Mouse (Mus musculus) forebrain, embryonic 14.5 days (tissue): ENCODE results near the gene Ggn. TPM values are rescaled to one million over a fixed set of nuclear protein-coding genes. Genes with fewer than 3 reads are reported as not detected.
"Not testable (repeated sequence)": the region's sequence is repeated elsewhere in the genome, so short reads cannot be mapped to it uniquely, and the experiment has no call there.

Experiments used
- ATAC-seq: fragments of 200-750 bp; cut with Nextera tagmentation; 2 replicates; pipeline ENCODE4 v1.8.0; 2017; ENCODE audit warnings: mild to moderate bottlenecking, moderate library complexity
- DNase-seq: peaks from one replicate; pipeline ENCODE4 v3.0.0-alpha.2; 2015; ENCODE audit warnings: low spot score
- H3K27ac ChIP-seq: fragments of 300-500 bp; sonication (generic); 2 replicates; pipeline ENCODE4 v1.5.1; 2014; ENCODE audit warnings: low read depth, mild to moderate bottlenecking, control low read depth, low read length, moderate library complexity
- H3K27me3 ChIP-seq: fragments of 300-500 bp; sonication (generic); replicated peaks from 2 replicates; pipeline ENCODE4 v1.6.1; 2014; ENCODE audit warnings: low read length, control low read depth, mixed read lengths; ENCODE audit not compliant: control insufficient read depth, insufficient read depth
- H3K36me3 ChIP-seq: fragments of 300-500 bp; sonication (generic); 2 replicates; pipeline ENCODE4 v1.6.1; 2014; ENCODE audit warnings: low read length, control low read depth; ENCODE audit not compliant: control insufficient read depth, insufficient read depth
- H3K4me1 ChIP-seq: fragments of 300-500 bp; sonication (generic); 2 replicates; pipeline ENCODE4 v1.6.1; 2014; ENCODE audit warnings: antibody characterized with exemption, low read length, control low read depth; ENCODE audit not compliant: control insufficient read depth, insufficient read depth
- H3K4me2 ChIP-seq: fragments of 300-500 bp; sonication (generic); 2 replicates; pipeline ENCODE4 v1.6.1; 2014; ENCODE audit warnings: mild to moderate bottlenecking, control low read depth, low read length
- H3K4me3 ChIP-seq: fragments of 300-500 bp; sonication (generic); 2 replicates; pipeline ENCODE4 v1.5.1; 2014; ENCODE audit warnings: low read depth, low read length, control low read depth
- H3K9ac ChIP-seq: fragments of 300-500 bp; sonication (generic); 2 replicates; pipeline ENCODE4 v1.6.1; 2014; ENCODE audit warnings: mild to moderate bottlenecking, low read length, control low read depth, moderate library complexity
- H3K9me3 ChIP-seq: fragments of 300-500 bp; sonication (generic); replicated peaks from 2 replicates; pipeline ENCODE4 v1.6.1; 2016; ENCODE audit warnings: low read length, control low read depth, mixed read lengths; ENCODE audit not compliant: control insufficient read depth
- WGBS: fragments of 180-500 bp; shearing (Covaris S2); extraction: QIAGEN DNeasy Blood & Tissue Kit; methylation state at CpG from one replicate; pipeline ENCODE4 v1.1.7; 2014; 5-methylcytosine and 5-hydroxymethylcytosine counted together
- polyA plus RNA-seq: library from polyadenylated mRNA; unstranded; fragments of >200 nt; fragmentation: Nextera tagmentation; extraction: Ambion mirVana; gene quantifications from 2 replicates; pipeline ENCODE4 v1.2.1, GENCODE M21; 2014

Gene Ggn
- polyA plus RNA-seq, 1 experiment from 2014 or later, result 0.36 TPM

- not testable (repeated sequence) for H3K9me3 ChIP-seq, H3K9ac ChIP-seq, H3K4me2 ChIP-seq, ATAC-seq, H3K27ac ChIP-seq, H3K36me3 ChIP-seq, H3K4me3 ChIP-seq, H3K27me3 ChIP-seq, DNase-seq
- WGBS, result 92% methylated on average over 4 of the region's 4 CpGs
- peaks cover 10% of the 10 kb centered on the region for H3K4me1 ChIP-seq
Measured at GRCm38 (mm10) chr7:29181323-29181722, 11.3 kb downstream of the Ggn start.

GRCm38 (mm10) chr7:29194230-29194629 is 24.2 kb downstream of the Ggn start:
- not testable (repeated sequence) for H3K4me2 ChIP-seq, H3K9ac ChIP-seq, H3K36me3 ChIP-seq, H3K27ac ChIP-seq, H3K4me1 ChIP-seq, DNase-seq, ATAC-seq, H3K27me3 ChIP-seq, H3K4me3 ChIP-seq, H3K9me3 ChIP-seq
- 100% methylated on average over 1 of the region's 1 CpGs for WGBS

- DNase-seq (no peak), ATAC-seq (no peak)
- no peaks in the 10 kb centered on the region for H3K9me3 ChIP-seq
- H3K27ac ChIP-seq, result no peak overlapping the region
- H3K4me2 ChIP-seq, result no peak overlapping the region
- no peak overlapping the region for H3K9ac ChIP-seq
- 87% methylated on average over 6 of the region's 6 CpGs for WGBS
- H3K4me1 ChIP-seq, result no peaks in the 10 kb centered on the region
- H3K36me3 ChIP-seq, result no peaks in the 10 kb centered on the region
- no peak overlapping the region for H3K4me3 ChIP-seq
- no peaks in the 10 kb centered on the region for H3K27me3 ChIP-seq
Measured at GRCm38 (mm10) chr7:29202577-29202976, 32.6 kb downstream of the Ggn start.

GRCm38 (mm10) chr7:29211013-29211412 is 41.0 kb downstream of the Ggn start:
- not testable (repeated sequence) for H3K27me3 ChIP-seq, H3K36me3 ChIP-seq, H3K27ac ChIP-seq, H3K9me3 ChIP-seq, DNase-seq, H3K4me1 ChIP-seq, ATAC-seq, H3K9ac ChIP-seq
- H3K4me3 ChIP-seq, result peak overlapping the region; percentile 21
- peak overlapping the region; percentile 44 for H3K4me2 ChIP-seq
- 33% methylated on average over 13 of the region's 15 CpGs for WGBS

GRCm38 (mm10) chr7:29211415-29212198 is 41.6 kb downstream of the Ggn start:
- H3K27me3 ChIP-seq, result no peaks in the 10 kb centered on the region
- H3K4me2 ChIP-seq, result peak overlapping the region; percentile 44
- H3K4me1 ChIP-seq, result no peaks in the 10 kb centered on the region
- 6% methylated on average over 34 of the region's 34 CpGs for WGBS
- H3K36me3 ChIP-seq, result no peaks in the 10 kb centered on the region
- DNase-seq (peak; percentile 62), ATAC-seq (peak; percentile 54; the same call in 1 of the 2 replicates)
- peak overlapping the region; percentile 21 for H3K4me3 ChIP-seq
- no peak overlapping the region; the same call in 1 of the 2 replicates for H3K9ac ChIP-seq
- no peaks in the 10 kb centered on the region for H3K9me3 ChIP-seq
- H3K27ac ChIP-seq, result no peak overlapping the region

- Histone ChIP-seq H3K27ac (no peak overlapping the region), H3K4me3 (no peak overlapping the region), H3K4me2 (no peak overlapping the region), H3K27me3 (no peaks in the 10 kb centered on the region), H3K4me1 (no peaks in the 10 kb centered on the region), H3K9me3 (no peaks in the 10 kb centered on the region), H3K36me3 (no peaks in the 10 kb centered on the region), H3K9ac (no peak overlapping the region)
- ATAC-seq (no peak), DNase-seq (no peak)
- 18% methylated on average over 26 of the region's 26 CpGs for WGBS
Measured at GRCm38 (mm10) chr7:29212199-29212765, 42.3 kb downstream of the Ggn start.

GRCm38 (mm10) chr7:29212775-29213560 is 43.0 kb downstream of the Ggn start:
- H3K9ac ChIP-seq, H3K4me1 ChIP-seq, H3K27ac ChIP-seq, H3K27me3 ChIP-seq, H3K9me3 ChIP-seq, DNase-seq, H3K36me3 ChIP-seq: not testable (repeated sequence)
- peak overlapping the region; percentile 44 for H3K4me2 ChIP-seq
- ATAC-seq, result 0 out of 2 replicates have a peak, but pooled peaks have one; percentile 24
- H3K4me3 ChIP-seq, result 0 out of 2 replicates have a peak overlapping the region, but pooled peaks have one; percentile 18
- 16% methylated on average over 39 of the region's 40 CpGs for WGBS

- Histone ChIP-seq H3K27ac (no peak within 1 kb of the TSS), H3K9ac (no peak within 1 kb of the TSS)
Measured at GRCm38 (mm10) chr7:29213675-29214082, 43.7 kb downstream of the Ggn start, which contains the start of gene Catsperg1. Gene Catsperg1, minus strand, starts transcription at chr7:29214035.

More at GRCm38 (mm10) chr7:29213675-29214082, 43.7 kb downstream of the Ggn start, which contains the start of gene Catsperg1:
- H3K9me3 ChIP-seq, result no peaks in the 10 kb centered on the region
- 2% methylated on average over 20 of the region's 20 CpGs for WGBS
- no peaks in the 10 kb centered on the region for H3K36me3 ChIP-seq
- H3K4me2 ChIP-seq, result peak within 1 kb of the TSS; percentile 44
- peak; percentile 80 for ATAC-seq
- peak within 1 kb of the TSS; percentile 18 for H3K4me3 ChIP-seq
- no peaks in the 10 kb centered on the region for H3K4me1 ChIP-seq
- DNase-seq, result peak; percentile 76
- no peaks in the 10 kb centered on the region for H3K27me3 ChIP-seq
